Mouse (Mus musculus) hindbrain, embryonic 13.5 days (tissue): Measurements from ENCODE around the gene Hba-a1. TPM values are rescaled to one million over a fixed set of nuclear protein-coding genes. Genes with fewer than 3 reads are reported as not detected.
A peak's percentile ranks its signal among the peaks of the same experiment; 100 is the strongest.

Experiments used
- ATAC-seq: fragments of 200-750 bp; cut with Nextera tagmentation; 2 replicates; pipeline ENCODE4 v1.8.0; 2017; ENCODE audit warnings: moderate TSS enrichment; ENCODE audit not compliant: low FRiP score
- H3K27ac ChIP-seq: fragments of 300-500 bp; sonication (generic); 2 replicates; pipeline ENCODE4 v1.5.1; 2015; ENCODE audit warnings: inconsistent platforms, mild to moderate bottlenecking, moderate library complexity
- H3K27me3 ChIP-seq: fragments of 300-500 bp; sonication (generic); 2 replicates; pipeline ENCODE4 v1.6.1; 2015; ENCODE audit warnings: mild to moderate bottlenecking, inconsistent platforms
- H3K36me3 ChIP-seq: fragments of 300-500 bp; sonication (generic); 2 replicates; pipeline ENCODE4 v1.6.1; 2015; ENCODE audit warnings: mild to moderate bottlenecking, inconsistent platforms
- H3K4me1 ChIP-seq: fragments of 300-500 bp; sonication (generic); replicated peaks from 2 replicates; pipeline ENCODE4 v1.6.1; 2015; ENCODE audit warnings: inconsistent platforms
- H3K4me2 ChIP-seq: fragments of 300-500 bp; sonication (generic); 2 replicates; pipeline ENCODE4 v1.6.1; 2015; ENCODE audit warnings: inconsistent platforms, mild to moderate bottlenecking, moderate library complexity
- H3K4me3 ChIP-seq: fragments of 300-500 bp; sonication (generic); 2 replicates; pipeline ENCODE4 v1.5.1; 2015; ENCODE audit warnings: mild to moderate bottlenecking, inconsistent platforms
- H3K9ac ChIP-seq: fragments of 300-500 bp; sonication (generic); 2 replicates; pipeline ENCODE4 v1.6.1; 2015; ENCODE audit warnings: mild to moderate bottlenecking, inconsistent platforms
- H3K9me3 ChIP-seq: fragments of 300-500 bp; sonication (generic); 2 replicates; pipeline ENCODE4 v1.6.1; 2016; ENCODE audit warnings: inconsistent platforms
- WGBS: fragments of 180-500 bp; shearing (Covaris S2); methylation state at CpG from one replicate; pipeline ENCODE4 v1.1.7; 2015; 5-methylcytosine and 5-hydroxymethylcytosine counted together
- polyA plus RNA-seq: library from polyadenylated mRNA; unstranded; fragments of >200 nt; fragmentation: Nextera tagmentation; extraction: Ambion mirVana; gene quantifications from 2 replicates; pipeline ENCODE4 v1.2.1, GENCODE M21; 2015

The Hba-a1 gene
- polyA plus RNA-seq, 1 experiment from 2014 or later: 2,656 TPM

DNA sequence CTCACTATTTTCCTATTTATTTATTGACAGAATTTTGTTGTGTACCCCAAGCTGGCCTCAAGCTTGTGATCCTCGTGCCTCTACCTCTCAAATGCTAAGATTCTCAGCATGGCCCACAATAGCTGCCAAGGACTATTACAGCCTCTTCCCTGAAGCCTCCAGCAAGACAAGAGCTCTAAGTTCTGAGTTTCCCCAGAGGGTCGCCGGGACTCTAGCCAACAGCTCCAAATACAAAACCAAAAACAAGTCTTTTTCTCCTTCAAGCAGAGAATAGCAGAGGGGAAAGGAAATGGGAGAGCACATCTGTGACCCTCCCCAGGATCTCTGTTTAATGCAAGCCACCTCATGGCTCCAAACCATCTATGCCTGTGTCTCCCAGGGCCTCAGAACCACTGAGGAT lies 39.2 kb upstream of the Hba-a1 start:
- H3K4me3 ChIP-seq: no peak overlapping the region
- H3K36me3 ChIP-seq: peaks cover 74% of the 10 kb centered on the region
- no peaks in the 10 kb centered on the region for H3K27me3 ChIP-seq
- 83% methylated on average over 3 of the region's 3 CpGs for WGBS
- no peak overlapping the region for H3K4me2 ChIP-seq
- no peak overlapping the region for H3K9ac ChIP-seq
- no peak overlapping the region for H3K27ac ChIP-seq
- H3K4me1 ChIP-seq: no peaks in the 10 kb centered on the region
- no peaks in the 10 kb centered on the region for H3K9me3 ChIP-seq
- no peak for ATAC-seq

DNA sequence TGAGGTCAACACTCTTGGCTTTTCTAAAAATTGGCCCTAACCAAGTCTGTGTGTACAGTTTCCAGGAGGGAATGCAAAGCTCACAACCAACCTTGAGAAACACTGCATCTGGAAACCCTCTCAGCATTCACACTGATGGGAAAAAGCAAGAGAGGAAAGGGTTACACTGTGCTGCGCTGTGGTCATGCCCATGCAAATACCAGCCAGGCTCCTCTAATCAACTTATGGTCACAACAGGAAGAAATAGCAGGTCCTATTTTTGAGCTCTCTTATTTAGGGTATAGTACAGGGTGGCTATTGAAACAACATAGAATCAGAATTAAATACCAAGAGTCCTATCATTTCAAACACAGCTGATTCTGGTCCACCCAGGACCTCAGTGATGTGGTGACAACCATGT lies 38.7 kb upstream of the Hba-a1 start:
- no peaks in the 10 kb centered on the region for H3K27me3 ChIP-seq
- no peaks in the 10 kb centered on the region for H3K9me3 ChIP-seq
- no peak overlapping the region for H3K4me3 ChIP-seq
- no peak overlapping the region for H3K27ac ChIP-seq
- WGBS: 97% methylated on average over 1 of the region's 1 CpGs
- no peaks in the 10 kb centered on the region for H3K4me1 ChIP-seq
- no peak for ATAC-seq
- no peak overlapping the region for H3K4me2 ChIP-seq
- H3K36me3 ChIP-seq: peaks cover 76% of the 10 kb centered on the region
- H3K9ac ChIP-seq: no peak overlapping the region

GRCm38 (mm10) chr11:32245614-32246013 lies 37.7 kb upstream of the Hba-a1 start:
- Histone ChIP-seq H3K9me3 (no peaks in the 10 kb centered on the region), H3K4me2 (no peak overlapping the region), H3K4me1 (no peaks in the 10 kb centered on the region), H3K27ac (no peak overlapping the region), H3K27me3 (no peaks in the 10 kb centered on the region), H3K36me3 (peaks cover 76% of the 10 kb centered on the region), H3K9ac (no peak overlapping the region), H3K4me3 (no peak overlapping the region)
- 95% methylated on average over 6 of the region's 6 CpGs for WGBS
- ATAC-seq: no peak

- no peaks in the 10 kb centered on the region for H3K4me1 ChIP-seq
- no peak for ATAC-seq
- no peaks in the 10 kb centered on the region for H3K27me3 ChIP-seq
- H3K9ac ChIP-seq: no peak overlapping the region
- peaks cover 75% of the 10 kb centered on the region for H3K36me3 ChIP-seq
- no peaks in the 10 kb centered on the region for H3K9me3 ChIP-seq
- H3K4me2 ChIP-seq: no peak overlapping the region
- H3K4me3 ChIP-seq: no peak overlapping the region
- H3K27ac ChIP-seq: no peak overlapping the region
These were observed 36.2 kb upstream of the Hba-a1 start for GRCm38 (mm10) chr11:32247068-32247467.

DNA sequence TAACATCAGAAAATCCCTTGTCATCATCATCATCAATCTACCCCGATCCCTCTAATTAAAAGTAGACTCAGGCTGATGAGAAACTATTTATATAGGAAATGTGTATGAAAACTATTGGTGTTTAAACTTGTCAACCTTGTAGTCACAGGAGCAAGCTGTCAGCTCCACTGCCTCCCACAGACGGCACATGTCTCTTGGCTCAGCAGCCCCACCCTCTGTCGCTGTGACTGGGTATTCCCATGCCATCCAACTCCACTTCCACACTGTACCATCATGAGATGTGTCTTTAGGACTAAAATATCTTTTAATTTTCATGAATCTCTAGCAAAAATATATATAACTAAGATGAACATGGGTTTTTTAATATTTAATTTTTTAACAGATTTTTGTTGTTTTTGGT lies 35.0 kb upstream of the Hba-a1 start:
- peaks cover 79% of the 10 kb centered on the region for H3K36me3 ChIP-seq
- H3K9ac ChIP-seq: no peak overlapping the region
- H3K4me3 ChIP-seq: no peak overlapping the region
- ATAC-seq: no peak
- H3K4me2 ChIP-seq: no peak overlapping the region
- 86% methylated on average over 3 of the region's 3 CpGs for WGBS
- H3K27ac ChIP-seq: no peak overlapping the region
- H3K27me3 ChIP-seq: no peaks in the 10 kb centered on the region
- H3K4me1 ChIP-seq: no peaks in the 10 kb centered on the region
- no peaks in the 10 kb centered on the region for H3K9me3 ChIP-seq

DNA sequence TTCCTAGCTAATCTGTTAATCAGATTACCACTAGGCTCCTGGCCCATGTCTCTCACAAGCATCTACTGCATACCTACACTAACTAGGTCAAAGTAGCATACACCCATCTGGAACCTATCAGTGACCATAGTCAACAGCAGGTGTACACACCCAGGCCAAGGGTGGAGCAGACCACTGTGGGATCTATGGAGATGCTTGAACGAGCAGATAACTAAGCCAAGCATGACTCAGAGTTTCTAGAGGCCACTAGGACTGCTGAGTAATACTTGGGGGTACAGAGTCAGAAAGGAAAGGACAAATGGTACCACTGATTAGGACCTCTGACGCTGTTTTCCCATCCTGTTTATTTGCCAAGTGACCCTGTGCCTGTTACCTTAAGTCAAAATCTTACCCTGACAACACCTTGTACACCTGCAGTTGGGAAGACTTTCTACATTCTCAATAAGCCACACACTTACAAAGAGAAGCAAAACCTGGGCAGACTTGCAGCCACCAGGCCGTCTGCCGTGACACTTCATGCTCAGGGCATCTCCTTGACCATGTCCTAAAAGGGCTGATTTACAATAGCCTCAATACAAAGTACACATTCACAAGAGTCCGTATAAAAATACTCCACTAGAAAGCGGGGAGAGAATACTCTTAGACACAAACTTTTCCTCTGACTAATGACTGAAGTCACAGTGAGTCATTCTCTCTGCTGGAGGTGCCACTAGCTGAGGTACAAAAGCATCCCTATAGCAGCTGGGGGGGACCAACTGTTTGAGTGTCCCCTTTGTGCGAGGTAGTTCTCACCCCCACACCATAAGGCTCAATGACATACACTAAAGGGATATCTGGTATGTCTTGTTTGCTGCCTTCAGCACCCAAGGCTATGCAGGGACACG lies 32.2 kb upstream of the Hba-a1 start:
- no peaks in the 10 kb centered on the region for H3K27me3 ChIP-seq
- no peaks in the 10 kb centered on the region for H3K4me1 ChIP-seq
- H3K36me3 ChIP-seq: peaks cover 87% of the 10 kb centered on the region
- H3K4me2 ChIP-seq: no peak overlapping the region
- WGBS: 89% methylated on average over 8 of the region's 8 CpGs
- no peak overlapping the region for H3K27ac ChIP-seq
- H3K4me3 ChIP-seq: no peak overlapping the region
- H3K9ac ChIP-seq: no peak overlapping the region
- no peak for ATAC-seq
- no peaks in the 10 kb centered on the region for H3K9me3 ChIP-seq

DNA sequence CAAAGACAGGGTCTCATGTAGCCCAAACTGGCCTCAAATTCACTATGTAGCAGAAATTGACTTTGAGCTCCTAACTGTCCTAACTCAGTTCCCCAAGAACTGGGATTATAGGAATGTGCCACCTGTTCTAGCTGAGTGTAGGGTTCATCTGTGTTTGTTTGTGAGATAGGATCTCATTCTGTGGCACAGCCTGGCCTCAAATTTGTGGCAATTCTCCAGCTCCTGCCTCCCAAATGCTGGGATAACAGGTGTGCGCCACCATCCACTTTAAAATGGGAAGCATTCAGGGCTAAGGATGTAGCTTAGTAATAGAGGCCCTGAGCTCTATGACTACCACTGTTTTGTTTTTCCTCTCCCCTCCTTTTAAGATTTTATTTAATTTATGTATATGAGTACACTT lies 30.2 kb upstream of the Hba-a1 start:
- Histone ChIP-seq H3K27ac (no peak overlapping the region), H3K4me2 (no peak overlapping the region), H3K4me1 (no peaks in the 10 kb centered on the region), H3K4me3 (no peak overlapping the region), H3K36me3 (peaks cover 70% of the 10 kb centered on the region), H3K27me3 (no peaks in the 10 kb centered on the region), H3K9ac (no peak overlapping the region), H3K9me3 (no peaks in the 10 kb centered on the region)
- ATAC-seq: no peak
- 96% methylated on average over 1 of the region's 1 CpGs for WGBS

DNA sequence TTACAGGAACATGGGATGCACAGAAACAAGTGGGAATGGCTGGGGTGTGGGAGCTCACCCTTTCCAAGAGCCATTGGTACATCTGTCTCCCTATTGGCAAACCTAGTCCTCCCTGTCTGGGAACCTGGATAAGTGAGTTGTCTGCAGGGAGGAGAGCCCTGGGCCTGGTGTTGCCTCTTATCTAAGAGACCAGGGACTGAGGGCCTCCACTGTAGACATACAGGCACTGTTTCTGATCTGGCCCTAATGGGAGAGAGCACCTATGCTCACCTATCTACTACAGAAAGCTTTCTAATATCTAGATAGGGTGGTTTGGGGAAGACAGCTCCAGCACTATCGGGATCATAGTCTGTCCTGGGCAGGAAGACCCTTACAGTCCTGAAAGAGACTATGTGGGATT lies 27.2 kb upstream of the Hba-a1 start:
- ATAC-seq: no peak

GRCm38 (mm10) chr11:32256566-32256965 lies 26.7 kb upstream of the Hba-a1 start:
- ATAC-seq: no peak
- WGBS: 91% methylated on average over 3 of the region's 3 CpGs
- H3K36me3 ChIP-seq: peaks cover 48% of the 10 kb centered on the region
- H3K9ac ChIP-seq: no peak overlapping the region; the same call in 1 of the 2 replicates
- H3K27ac ChIP-seq: no peak overlapping the region
- no peaks in the 10 kb centered on the region for H3K4me1 ChIP-seq
- no peaks in the 10 kb centered on the region for H3K27me3 ChIP-seq
- H3K4me3 ChIP-seq: no peak overlapping the region
- H3K9me3 ChIP-seq: no peaks in the 10 kb centered on the region
- no peak overlapping the region for H3K4me2 ChIP-seq

More for the DNA sequence above, 27.2 kb upstream of the Hba-a1 start:
- 100% methylated on average over 1 of the region's 1 CpGs for WGBS
- Histone ChIP-seq H3K4me2 (no peak overlapping the region), H3K27me3 (no peaks in the 10 kb centered on the region), H3K9ac (peak overlapping the region; percentile 13; the same call in 1 of the 2 replicates), H3K4me1 (no peaks in the 10 kb centered on the region), H3K4me3 (no peak overlapping the region), H3K27ac (no peak overlapping the region), H3K36me3 (peaks cover 52% of the 10 kb centered on the region), H3K9me3 (no peaks in the 10 kb centered on the region)

- no peak overlapping the region for H3K4me3 ChIP-seq
- H3K9me3 ChIP-seq: no peaks in the 10 kb centered on the region
- peaks cover 12% of the 10 kb centered on the region for H3K4me1 ChIP-seq
- no peaks in the 10 kb centered on the region for H3K27me3 ChIP-seq
- peak overlapping the region; percentile 35; the same call in 1 of the 2 replicates for H3K9ac ChIP-seq
- WGBS: 87% methylated on average over 10 of the region's 10 CpGs
- H3K27ac ChIP-seq: no peak overlapping the region
- H3K36me3 ChIP-seq: peaks cover 13% of the 10 kb centered on the region
- H3K4me2 ChIP-seq: no peak overlapping the region
- no peak for ATAC-seq
These were observed 20.5 kb upstream of the Hba-a1 start for GRCm38 (mm10) chr11:32262674-32263415.

DNA sequence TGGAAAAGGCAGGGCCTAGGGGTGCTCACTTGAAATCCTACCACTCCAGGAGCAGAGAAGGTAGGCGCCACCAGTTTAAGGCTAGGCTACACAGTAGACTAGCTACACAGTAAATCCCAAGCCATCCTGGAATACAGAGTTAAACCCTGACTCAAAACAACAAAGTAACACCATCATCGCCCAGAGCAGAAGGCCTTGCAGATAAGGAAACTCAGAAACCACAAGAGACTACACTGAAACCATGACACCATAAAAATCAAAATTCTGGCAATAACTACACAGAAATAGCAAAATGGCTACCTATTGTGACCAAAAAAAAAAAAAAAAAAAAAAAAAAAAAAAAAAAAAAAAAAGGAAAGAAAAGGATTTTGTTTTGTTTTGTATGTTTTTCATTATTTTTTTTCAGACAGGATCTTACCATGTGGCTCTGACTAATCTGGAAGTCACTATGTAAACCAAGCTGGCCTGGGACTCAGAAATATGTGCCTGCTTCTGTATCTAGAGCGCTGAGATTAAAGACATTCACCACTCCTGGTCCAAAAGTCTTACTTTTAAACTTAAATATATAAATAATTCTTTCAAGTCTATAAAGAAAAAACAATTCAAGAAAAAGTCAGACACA lies 18.1 kb upstream of the Hba-a1 start:
- H3K4me3 ChIP-seq: no peak overlapping the region
- no peak overlapping the region; the same call in 1 of the 2 replicates for H3K27ac ChIP-seq
- no peak overlapping the region for H3K4me2 ChIP-seq
- no peaks in the 10 kb centered on the region for H3K9me3 ChIP-seq
- ATAC-seq: no peak
- no peaks in the 10 kb centered on the region for H3K27me3 ChIP-seq
- H3K9ac ChIP-seq: no peak overlapping the region
- WGBS: 96% methylated on average over 3 of the region's 3 CpGs
- peaks cover 8% of the 10 kb centered on the region for H3K36me3 ChIP-seq
- peaks cover 16% of the 10 kb centered on the region for H3K4me1 ChIP-seq

- Histone ChIP-seq H3K9me3 (no peaks in the 10 kb centered on the region), H3K4me1 (peaks cover 16% of the 10 kb centered on the region), H3K27ac (no peak overlapping the region), H3K9ac (no peak overlapping the region), H3K27me3 (peaks cover 5% of the 10 kb centered on the region; the same call in 1 of the 2 replicates), H3K36me3 (peaks cover 6% of the 10 kb centered on the region), H3K4me2 (peak overlapping the region; percentile 10; the same call in 1 of the 2 replicates), H3K4me3 (no peak overlapping the region)
- ATAC-seq: no peak
- 95% methylated on average over 6 of the region's 6 CpGs for WGBS
These were observed 17.1 kb upstream of the Hba-a1 start for GRCm38 (mm10) chr11:32266194-32266593.
